Mouse (Mus musculus) kidney, postnatal 36 days (tissue): ENCODE data around the gene Efna5.

Experiments used
- DNase-seq, 2 experiments: peaks; one replicate each; pipeline ENCODE4 v3.0.0; 2021 to 2022; ENCODE audit warnings: mixed read lengths in 2 of 2

Efna5 gene

GRCm38 (mm10) chr17:62786602-62786907 is 94.6 kb downstream of the Efna5 start:
- DNase-seq: no peak

GRCm38 (mm10) chr17:62785781-62786601 is 95.1 kb downstream of the Efna5 start:
- no peak for DNase-seq

GRCm38 (mm10) chr17:62784274-62785171 is 96.6 kb downstream of the Efna5 start:
- DNase-seq: peak; percentile 11 to 26

- peak; percentile 81 to 90 for DNase-seq
These were observed 97.4 kb downstream of the Efna5 start for GRCm38 (mm10) chr17:62783524-62784273.

GRCm38 (mm10) chr17:62782826-62783404 is 98.2 kb downstream of the Efna5 start:
- DNase-seq: peak; percentile 5 to 9

GRCm38 (mm10) chr17:62781120-62781519 is 100.0 kb downstream of the Efna5 start:
- no peak for DNase-seq

GRCm38 (mm10) chr17:62777858-62778564 is 103.1 kb downstream of the Efna5 start:
- no peak for DNase-seq

- DNase-seq: no peak
These were observed 104.4 kb downstream of the Efna5 start for GRCm38 (mm10) chr17:62776710-62777109.

GRCm38 (mm10) chr17:62775976-62776375 is 105.1 kb downstream of the Efna5 start:
- DNase-seq: peak; percentile 11 to 30

GRCm38 (mm10) chr17:62775401-62775800 is 105.7 kb downstream of the Efna5 start:
- DNase-seq: no peak

- no peak for DNase-seq
These were observed 106.4 kb downstream of the Efna5 start for GRCm38 (mm10) chr17:62774749-62775148.

GRCm38 (mm10) chr17:62766705-62767104 is 114.4 kb downstream of the Efna5 start:
- no peak for DNase-seq

GRCm38 (mm10) chr17:62765165-62765564 is 116.0 kb downstream of the Efna5 start:
- DNase-seq: no peak

GRCm38 (mm10) chr17:62756951-62757350 is 124.2 kb downstream of the Efna5 start:
- no peak for DNase-seq

- no peak for DNase-seq
These were observed 125.5 kb downstream of the Efna5 start for GRCm38 (mm10) chr17:62755635-62756034.

- no peak for DNase-seq
These were observed 126.5 kb downstream of the Efna5 start for GRCm38 (mm10) chr17:62754638-62755037.

- no peak for DNase-seq
These were observed 128.7 kb downstream of the Efna5 start for GRCm38 (mm10) chr17:62752381-62752889.

GRCm38 (mm10) chr17:62750647-62751046 is 130.5 kb downstream of the Efna5 start:
- no peak for DNase-seq

- DNase-seq: no peak
These were observed 132.1 kb downstream of the Efna5 start for GRCm38 (mm10) chr17:62748803-62749619.

GRCm38 (mm10) chr17:62747381-62747780 is 133.7 kb downstream of the Efna5 start:
- no peak for DNase-seq

- no peak for DNase-seq
These were observed 134.3 kb downstream of the Efna5 start for GRCm38 (mm10) chr17:62746827-62747226.
